Mouse (Mus musculus) small intestine, adult 2 months (tissue): ENCODE data around the gene Slc25a42. TPM values are rescaled to one million over a fixed set of nuclear protein-coding genes. Genes with fewer than 3 reads are reported as not detected.
A peak's percentile ranks its signal among the peaks of the same experiment; 100 is the strongest.

Experiments
- H3K27ac ChIP-seq: fragments of 200-500 bp; 2 replicates; pipeline ENCODE4 v1.5.1; 2012; ENCODE audit warnings: low read depth, low read length, control low read depth, inconsistent platforms; ENCODE audit not compliant: insufficient read depth
- H3K27me3 ChIP-seq: fragments of 200-500 bp; 2 replicates; pipeline ENCODE4 v1.6.1; 2012; ENCODE audit warnings: mild to moderate bottlenecking, moderate library complexity, low read length, inconsistent platforms; ENCODE audit not compliant: control insufficient read depth, insufficient read depth
- H3K36me3 ChIP-seq: fragments of 200-500 bp; 2 replicates; pipeline ENCODE4 v1.6.1; 2012; ENCODE audit warnings: mild to moderate bottlenecking, low read length, control low read depth, inconsistent platforms; ENCODE audit not compliant: control insufficient read depth, insufficient read depth
- H3K4me1 ChIP-seq: fragments of 200-500 bp; 2 replicates; pipeline ENCODE4 v1.6.1; 2012; ENCODE audit warnings: low read length, inconsistent platforms, mixed read lengths; ENCODE audit not compliant: control insufficient read depth, insufficient read depth, insufficient read length
- H3K4me3 ChIP-seq: fragments of 200-500 bp; 2 replicates; pipeline ENCODE4 v1.5.1; 2012; ENCODE audit warnings: low read depth, mild to moderate bottlenecking, control low read depth, inconsistent platforms, low read length, moderate library complexity
- CTCF ChIP-seq: fragments of 200-500 bp; IDR thresholded peaks from 2 replicates; pipeline ENCODE4 v1.5.1; 2012; ENCODE audit warnings: low read depth, mild to moderate bottlenecking, control low read depth, inconsistent platforms, low read length, moderate library complexity, mixed read lengths; ENCODE audit not compliant: insufficient replicate concordance, insufficient read length; ENCODE audit errors: extremely low read depth
- POLR2A ChIP-seq: fragments of 200-500 bp; IDR thresholded peaks from 2 replicates; pipeline ENCODE4 v1.6.1; 2012; ENCODE audit warnings: low read depth, mild to moderate bottlenecking, control low read depth, inconsistent platforms, low read length, moderate library complexity
- WGBS: fragments of 180-500 bp; shearing (Covaris S2); methylation state at CpG from one replicate; pipeline ENCODE4 v1.1.7; 2018; 5-methylcytosine and 5-hydroxymethylcytosine counted together
- polyA plus RNA-seq: library from polyadenylated mRNA; depleted of rRNA; stranded (reverse); fragments of >200 nt; gene quantifications from 2 replicates; pipeline ENCODE4 v1.2.3, GENCODE M21; 2012

The Slc25a42 gene
- polyA plus RNA-seq, 1 experiment: 23.2 TPM

DNA sequence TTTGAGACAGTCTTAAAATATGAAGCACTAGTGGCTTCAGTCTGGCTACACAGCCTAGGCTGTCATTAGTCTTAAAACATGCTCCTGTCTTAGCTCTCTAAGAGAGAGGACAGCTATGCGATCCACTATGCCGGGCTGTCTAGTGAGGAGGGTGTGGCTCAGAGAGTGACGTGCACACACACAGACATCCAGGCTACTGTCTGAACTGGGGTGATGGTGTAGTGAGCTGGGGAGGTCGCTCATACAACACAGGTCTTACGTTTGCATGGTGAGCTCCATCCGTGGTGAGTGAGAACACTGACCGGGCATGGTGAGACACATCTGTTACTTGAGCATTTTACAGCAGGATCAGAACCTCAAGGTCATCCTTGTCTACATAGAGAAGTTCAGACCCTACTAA lies 40.9 kb downstream of the Slc25a42 start:
- 65% methylated on average over 7 of the region's 7 CpGs for WGBS
- Histone ChIP-seq H3K36me3 (no peaks in the 10 kb centered on the region), H3K27ac (no peak overlapping the region), H3K4me1 (peaks cover 18% of the 10 kb centered on the region), H3K4me3 (no peak overlapping the region), H3K27me3 (0 out of 2 replicates have a peak, but pooled peaks cover 3% of the 10 kb centered on the region)
- TF ChIP-seq POLR2A (no peak), CTCF (no peak)

DNA sequence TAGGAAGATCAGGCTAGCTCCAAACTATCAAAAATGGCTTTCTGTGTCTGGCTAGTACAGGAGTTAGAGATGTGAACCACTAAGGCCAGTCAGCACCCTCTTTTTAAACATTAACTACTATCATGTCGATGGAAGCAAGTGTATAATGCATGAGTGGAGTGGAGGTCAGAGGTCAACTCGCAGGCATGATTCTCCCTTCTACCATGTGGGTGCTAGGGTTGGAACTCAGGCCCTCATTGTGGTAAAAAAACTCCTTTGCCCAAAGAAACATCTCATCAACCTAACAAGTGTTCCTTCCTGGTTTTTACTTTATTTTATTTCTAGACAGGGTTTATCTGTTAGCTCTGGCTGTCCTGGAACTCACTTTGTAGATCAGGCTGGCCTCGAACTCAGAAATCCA lies 41.4 kb downstream of the Slc25a42 start:
- no peak overlapping the region for H3K27ac ChIP-seq
- TF ChIP-seq POLR2A (no peak), CTCF (no peak)
- WGBS: 54% methylated on average over 3 of the region's 3 CpGs
- H3K36me3 ChIP-seq: no peaks in the 10 kb centered on the region
- peaks cover 18% of the 10 kb centered on the region for H3K4me1 ChIP-seq
- H3K4me3 ChIP-seq: no peak overlapping the region
- H3K27me3 ChIP-seq: 0 out of 2 replicates have a peak, but pooled peaks cover 3% of the 10 kb centered on the region

DNA sequence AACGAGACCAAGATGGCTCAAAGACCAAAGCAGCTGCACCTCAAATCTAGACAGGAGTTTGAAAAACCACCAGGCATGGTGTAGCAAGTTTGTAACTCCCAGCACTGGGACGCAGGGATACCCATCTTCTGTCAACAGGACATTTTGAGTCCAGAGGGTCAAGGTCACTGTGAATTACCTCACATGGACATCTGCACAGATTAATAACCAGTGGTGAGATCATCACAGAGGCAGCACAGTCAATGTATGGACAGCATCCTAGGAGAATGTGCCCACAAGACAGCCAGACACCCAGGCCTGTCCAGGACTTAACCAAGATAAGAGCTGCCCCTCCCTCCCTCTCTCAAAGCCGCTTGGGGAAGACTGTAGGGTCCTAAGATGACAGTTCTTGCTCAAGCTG lies 42.0 kb downstream of the Slc25a42 start:
- no peak for TF ChIP-seq POLR2A
- no peak for TF ChIP-seq CTCF
- Histone ChIP-seq H3K27me3 (0 out of 2 replicates have a peak, but pooled peaks cover 3% of the 10 kb centered on the region), H3K27ac (no peak overlapping the region), H3K4me1 (peaks cover 18% of the 10 kb centered on the region), H3K4me3 (no peak overlapping the region), H3K36me3 (no peaks in the 10 kb centered on the region)
- 77% methylated on average over 3 of the region's 3 CpGs for WGBS

DNA sequence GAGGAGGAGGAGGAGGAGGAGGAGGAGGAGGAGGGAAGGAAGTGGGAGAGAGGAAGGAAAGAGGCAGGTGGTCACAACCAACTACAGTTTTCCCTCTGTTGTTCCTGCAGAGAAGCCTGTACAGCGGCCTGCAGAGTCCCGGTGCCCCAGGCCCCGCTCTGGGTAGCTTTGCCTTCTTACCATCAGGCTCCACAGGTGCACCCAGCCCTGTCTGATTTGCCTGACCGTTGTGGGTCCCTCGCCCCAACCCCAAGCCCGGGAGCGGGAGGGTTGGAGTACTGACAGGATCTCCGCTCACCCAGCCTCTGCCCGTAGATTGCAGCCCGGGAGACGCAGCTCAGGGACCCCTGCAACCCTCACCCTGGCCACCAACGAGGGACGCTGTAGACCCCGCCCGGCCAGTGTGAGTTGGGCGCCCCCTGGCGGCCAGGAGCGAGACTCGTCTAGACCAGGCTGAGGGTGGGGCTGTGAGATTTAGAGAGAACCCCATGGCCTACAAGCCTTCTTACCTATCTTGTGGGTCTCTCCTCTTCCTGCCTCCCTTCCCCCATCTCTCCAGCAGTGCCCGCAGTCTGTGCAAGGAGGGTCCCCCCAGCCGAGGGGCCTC lies 45.5 kb downstream of the Slc25a42 start:
- Histone ChIP-seq H3K27me3 (0 out of 2 replicates have a peak, but pooled peaks cover 3% of the 10 kb centered on the region), H3K36me3 (no peaks in the 10 kb centered on the region), H3K4me1 (peaks cover 16% of the 10 kb centered on the region), H3K4me3 (peak overlapping the region; percentile 44), H3K27ac (no peak overlapping the region)
- TF ChIP-seq CTCF: peak; percentile 90
- no peak for TF ChIP-seq POLR2A
- 3% methylated on average over 21 of the region's 21 CpGs for WGBS

DNA sequence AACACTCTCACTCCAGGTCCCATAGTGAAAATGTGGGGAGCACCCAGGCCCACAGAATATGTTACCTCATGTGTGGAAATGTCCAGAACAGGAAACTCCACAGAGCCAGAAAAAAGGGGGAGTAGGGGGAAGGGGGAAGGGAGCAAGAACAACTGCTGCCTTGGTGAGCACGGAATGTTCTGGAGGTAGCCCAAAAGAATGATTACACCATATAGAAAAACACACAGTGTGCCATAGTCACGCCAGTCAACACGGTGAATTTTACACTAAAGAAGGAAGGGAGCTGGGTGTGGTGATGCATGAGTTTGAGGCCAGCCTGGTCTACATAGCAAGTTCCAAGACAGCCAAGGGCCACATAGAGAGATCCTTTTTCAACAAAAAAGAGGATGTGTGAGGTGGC lies 48.8 kb downstream of the Slc25a42 start:
- H3K27me3 ChIP-seq: peaks cover 13% of the 10 kb centered on the region; the same call in 1 of the 2 replicates
- no peak overlapping the region for H3K4me3 ChIP-seq
- peaks cover 8% of the 10 kb centered on the region; the same call in 1 of the 2 replicates for H3K4me1 ChIP-seq
- TF ChIP-seq CTCF (no peak), POLR2A (no peak)
- H3K27ac ChIP-seq: no peak overlapping the region
- 71% methylated on average over 3 of the region's 3 CpGs for WGBS
- no peaks in the 10 kb centered on the region for H3K36me3 ChIP-seq

DNA sequence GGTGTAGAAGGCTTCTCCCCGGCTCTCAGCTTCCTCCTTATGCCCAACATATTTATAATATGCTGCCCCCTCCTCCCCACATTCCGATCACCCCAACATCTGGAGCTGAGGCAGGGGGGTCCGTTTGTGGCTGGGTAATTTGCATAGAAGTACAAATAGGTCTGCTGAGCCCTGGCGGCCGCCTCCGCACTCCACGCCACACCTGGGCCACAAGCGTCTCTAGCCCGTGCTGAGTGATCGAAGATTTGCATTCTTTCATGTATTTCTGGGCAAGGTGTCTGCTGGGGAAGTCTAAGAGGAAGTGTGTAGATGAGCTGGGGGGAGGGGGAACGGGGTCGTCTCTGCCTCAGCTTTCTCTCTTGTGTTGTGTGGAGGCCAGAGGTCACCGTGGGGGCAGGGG lies 52.1 kb downstream of the Slc25a42 start:
- Histone ChIP-seq H3K4me1 (peaks cover 7% of the 10 kb centered on the region), H3K36me3 (no peaks in the 10 kb centered on the region), H3K27me3 (peaks cover 10% of the 10 kb centered on the region; the same call in 1 of the 2 replicates), H3K4me3 (no peak overlapping the region), H3K27ac (no peak overlapping the region)
- no peak for TF ChIP-seq CTCF
- TF ChIP-seq POLR2A: no peak
- 57% methylated on average over 13 of the region's 13 CpGs for WGBS

DNA sequence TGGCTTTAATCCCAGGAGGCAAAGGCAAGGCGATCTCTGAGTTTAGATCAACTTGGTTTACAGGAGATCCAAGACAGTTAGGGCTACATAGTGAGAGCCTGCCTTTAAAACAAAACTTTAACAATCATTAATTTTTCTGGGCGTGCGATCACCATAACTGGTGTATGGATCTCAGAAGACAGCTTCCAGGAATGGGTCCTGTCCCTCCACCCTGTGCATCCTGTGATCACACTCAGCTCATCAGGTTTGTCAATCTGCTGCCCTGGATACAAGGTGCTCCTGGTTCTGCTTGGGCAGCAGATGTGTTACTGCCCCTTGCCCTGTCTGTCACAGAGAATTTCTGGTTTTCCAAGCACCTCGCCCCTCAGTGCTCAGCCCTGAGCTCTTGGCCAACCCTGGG lies 52.9 kb downstream of the Slc25a42 start:
- H3K4me1 ChIP-seq: peaks cover 7% of the 10 kb centered on the region
- H3K36me3 ChIP-seq: no peaks in the 10 kb centered on the region
- WGBS: 64% methylated on average over 4 of the region's 4 CpGs
- H3K27ac ChIP-seq: no peak overlapping the region
- H3K4me3 ChIP-seq: no peak overlapping the region
- peaks cover 10% of the 10 kb centered on the region; the same call in 1 of the 2 replicates for H3K27me3 ChIP-seq
- TF ChIP-seq CTCF (no peak), POLR2A (no peak)
